Comparison of ENCODE assay signal across 14 mouse cellular contexts in genomic region chr11:103288291-103288963, GRCm38 (mm10). TPM values are rescaled to one million over a fixed set of nuclear protein-coding genes. Genes with fewer than 3 reads are reported as not detected.
DNase-seq lines count a peak whose midpoint lies in the region; ATAC-seq and TF ChIP-seq lines count a peak whose summit lies in the region.
"Had no signal": no experiment of that assay in that cellular context is flagged by ENCODE, and none has a peak within 500 bp of the region (broad histone marks: within the 10 kb centered on the region; RNA-seq: fewer than 3 reads in every experiment).

No protein-coding gene starts in this region.

- peak; percentile 51 to 57 for DNase-seq in heart, adult 18-20 months
- DNase-seq in heart, embryonic 10.5 days (ENCODE audit: low spot score), result no peak
- peak; percentile 84 for DNase-seq in fibroblast of lung, adult 2 months (ENCODE audit: low read depth)
- DNase-seq in lung, postnatal 0 days (ENCODE audit: low spot score), result no peak
- DNase-seq in testis, postnatal 14 days (ENCODE audit: low spot score), result no peak
- no peak for DNase-seq in thymus, postnatal 4 days
- DNase-seq in left cerebral cortex, adult 11 months (ENCODE audit: low spot score), result no peak
- DNase-seq: right cerebral cortex, adult 18-20 months; thymus, postnatal 36 days had no signal

- H3K9me3 ChIP-seq in heart, embryonic 10.5 days, result no peaks in the 10 kb centered on the region
- H3K9me3 ChIP-seq in lung, postnatal 0 days (ENCODE audit: low read length), result no peaks in the 10 kb centered on the region

- no peak for TF ChIP-seq EP300 in lung, postnatal 0 days (IDR thresholded peaks at IDR 0.05)

- no peak overlapping the region for H3K4me3 ChIP-seq in heart, embryonic 10.5 days
- no peak overlapping the region for H3K4me3 ChIP-seq in C2C12 (ENCODE audit: insufficient read depth, poor library complexity, severe bottlenecking)
- H3K4me3 ChIP-seq in lung, postnatal 0 days (ENCODE audit: low read depth, low read length), result no peak overlapping the region
- H3K4me3 ChIP-seq: erythroblast, embryonic 14.5 days had no signal

- no peak for ATAC-seq in lung, postnatal 0 days
- ATAC-seq: CD4-positive, CD25-positive, alpha-beta regulatory T cell, adult 4 months; hindbrain, postnatal 0 days; Patski had no signal

- H3K36me3 ChIP-seq in heart, embryonic 10.5 days, result no peaks in the 10 kb centered on the region
- no peaks in the 10 kb centered on the region for H3K36me3 ChIP-seq in C2C12 (ENCODE audit: control insufficient read depth, insufficient read depth)
- H3K36me3 ChIP-seq in lung, postnatal 0 days (ENCODE audit: insufficient read depth, low read length), result no peaks in the 10 kb centered on the region

- H3K9ac ChIP-seq in lung, postnatal 0 days (replicated peaks; ENCODE audit: low read depth), result no peak overlapping the region

- TF ChIP-seq CTCF in C2C12 (IDR thresholded peaks at IDR 0.05; ENCODE audit: control insufficient read depth, insufficient read depth, insufficient read length), result no peak
- no peak for TF ChIP-seq CTCF in lung, postnatal 0 days (IDR thresholded peaks at IDR 0.05)

- no peaks in the 10 kb centered on the region for H3K79me3 ChIP-seq in C2C12 (ENCODE audit: low read depth)

- H3K4me2 ChIP-seq in lung, postnatal 0 days (replicated peaks; ENCODE audit: low read depth, low read length), result no peak overlapping the region

- H3K79me2 ChIP-seq in C2C12 (ENCODE audit: control insufficient read depth, insufficient read depth), result no peaks in the 10 kb centered on the region

- H3K27ac ChIP-seq in heart, embryonic 10.5 days, result no peak overlapping the region
- H3K27ac ChIP-seq in lung, postnatal 0 days (ENCODE audit: low read length), result 0 out of 2 replicates have a peak overlapping the region, but pooled peaks have one; percentile 26
- H3K27ac ChIP-seq: hindbrain, postnatal 0 days had no signal

- H3K4me1 ChIP-seq in heart, embryonic 10.5 days, result peaks cover 26% of the 10 kb centered on the region
- peaks cover 14% of the 10 kb centered on the region; the same call in 1 of the 2 replicates for H3K4me1 ChIP-seq in lung, postnatal 0 days (ENCODE audit: insufficient read depth, low read depth, low read length)

- no peak overlapping the region for H3ac ChIP-seq in C2C12 (ENCODE audit: control insufficient read depth, insufficient read length, low read depth)

- 66% methylated on average over 16 of the region's 16 CpGs for WGBS in heart, embryonic 10.5 days
- WGBS in lung, postnatal 0 days, result 55% methylated on average over 16 of the region's 16 CpGs

- H3K27me3 ChIP-seq in heart, embryonic 10.5 days (ENCODE audit: insufficient read depth, poor library complexity, severe bottlenecking), result 0 out of 2 replicates have a peak, but pooled peaks cover 6% of the 10 kb centered on the region
- H3K27me3 ChIP-seq in C2C12 (ENCODE audit: control insufficient read depth, insufficient read depth, insufficient read length), result no peaks in the 10 kb centered on the region
- H3K27me3 ChIP-seq in lung, postnatal 0 days (replicated peaks; ENCODE audit: insufficient read depth, low read length), result no peaks in the 10 kb centered on the region
- H3K27me3 ChIP-seq: Patski had no signal

TF ChIP-seq in C2C12, 6 proteins besides CTCF, POLR2A, EP300 and RAD21:
- TF ChIP-seq USF1 (IDR thresholded peaks at IDR 0.05; ENCODE audit: low read depth) (no peak), FOSL1 (IDR thresholded peaks at IDR 0.05; ENCODE audit: insufficient read depth, low read length, poor library complexity, severe bottlenecking) (no peak), CEBPB (IDR thresholded peaks at IDR 0.05; ENCODE audit: low read depth) (no peak), MAX (IDR thresholded peaks at IDR 0.05) (no peak), MYOD1 (IDR thresholded peaks at IDR 0.05; ENCODE audit: control insufficient read depth, insufficient read length, low read depth) (peak; percentile 8), MYOG (IDR thresholded peaks at IDR 0.05; ENCODE audit: control insufficient read depth, extremely low read depth, insufficient read length) (no peak)

RNA-seq across cellular contexts. Expression of gene Map3k14, which starts 21.2 kb away (rescaled TPM):
- total RNA-seq in heart, adult 18-20 months (2021), result 1 to 10 TPM; 2.5 to 3.0 TPM
- polyA plus RNA-seq in heart, embryonic 10.5 days (2016; fragmentation: Nextera tagmentation; extraction: Ambion mirVana), result 1.7 and 2.1 TPM in 2 replicates
- polyA plus RNA-seq in C2C12 (2012; fragmentation: generic; extraction: Trizol), result 9.7 TPM
- 2.6 and 4.0 TPM in 2 replicates for polyA plus RNA-seq in lung, postnatal 0 days (2015; fragmentation: Nextera tagmentation; extraction: Ambion mirVana)

Comparison
In these comparisons a context has a peak if more than half of its experiments do, and no peak if none do; other contexts are left out.
1. DNase-seq: peak in heart, adult 18-20 months (2 of 2) and fibroblast of lung, adult 2 months (single experiment); none in heart, embryonic 10.5 days (single experiment), lung, postnatal 0 days (single experiment), testis, postnatal 14 days (single experiment), thymus, postnatal 4 days (single experiment) and left cerebral cortex, adult 11 months (single experiment).